Mouse (Mus musculus): ENCODE data around the gene Cldn7.

DNA sequence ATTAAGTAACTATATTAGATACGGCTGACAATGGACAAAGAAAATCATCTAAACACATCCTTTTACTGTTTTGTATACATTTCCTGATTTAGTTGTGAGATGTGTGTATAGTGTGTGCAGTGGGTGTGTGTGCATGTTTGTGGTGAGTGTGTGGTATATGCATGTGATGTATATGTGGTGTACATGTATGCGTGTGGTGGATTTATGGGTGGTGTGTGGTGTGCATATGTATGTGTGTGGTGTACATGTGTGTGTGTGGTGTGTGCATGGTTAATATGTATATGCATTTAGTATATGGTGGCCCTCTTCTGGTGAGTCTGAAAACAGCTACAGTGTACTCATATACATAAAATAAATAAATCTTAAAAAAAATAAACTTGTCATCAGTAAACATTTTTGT, 37.1 kb upstream of the Cldn7 start:
- TF ChIP-seq CTCF (IDR thresholded peaks at IDR 0.05; ENCODE audit: extremely low read depth, insufficient read depth, low read length) (no peak), POLR2A (IDR thresholded peaks at IDR 0.05; ENCODE audit: extremely low read depth, insufficient read depth, low read length) (no peak)
